Mouse (Mus musculus): ENCODE data around the gene Gatd1. TPM values are rescaled to one million over a fixed set of nuclear protein-coding genes. Genes with fewer than 3 reads are reported as not detected.
A peak's percentile ranks its signal among the peaks of the same experiment; 100 is the strongest.
"Not testable (repeated sequence)": the region's sequence is repeated elsewhere in the genome, so short reads cannot be mapped to it uniquely, and the experiment has no call there.

Gatd1 gene
- polyA plus RNA-seq, 1 experiment from 2014 or later: 13.5 TPM

GRCm38 (mm10) chr7:141407670-141408069, 6.3 kb downstream of the Gatd1 start:
- not testable (repeated sequence) for H3K4me3 ChIP-seq (ENCODE audit: low read depth, low read length); H3K4me1 ChIP-seq (ENCODE audit: control insufficient read depth, low read depth, low read length); H3K27me3 ChIP-seq (ENCODE audit: control insufficient read depth, insufficient read depth, low read depth, low read length); H3K9ac ChIP-seq (ENCODE audit: low read depth, low read length); H3K9me3 ChIP-seq (replicated peaks; ENCODE audit: control insufficient read depth, low read length); H3K27ac ChIP-seq (ENCODE audit: low read length); ATAC-seq (ENCODE audit: low read depth); H3K4me2 ChIP-seq (ENCODE audit: low read depth, low read length)
- WGBS (ENCODE audit: insufficient replicate concordance): 90% methylated on average over 7 of the region's 7 CpGs
- peaks cover 17% of the 10 kb centered on the region for H3K36me3 ChIP-seq (ENCODE audit: control insufficient read depth, insufficient read depth)

GRCm38 (mm10) chr7:141405466-141405865, 8.5 kb downstream of the Gatd1 start:
- Histone ChIP-seq H3K9ac (ENCODE audit: low read depth, low read length) (0 out of 2 replicates have a peak overlapping the region, but pooled peaks have one; percentile 22), H3K27ac (ENCODE audit: low read length) (no peak overlapping the region), H3K4me3 (ENCODE audit: low read depth, low read length) (no peak overlapping the region), H3K4me2 (ENCODE audit: low read depth, low read length) (no peak overlapping the region), H3K27me3 (ENCODE audit: control insufficient read depth, insufficient read depth, low read depth, low read length) (no peaks in the 10 kb centered on the region), H3K36me3 (ENCODE audit: control insufficient read depth, insufficient read depth) (peaks cover 39% of the 10 kb centered on the region), H3K9me3 (replicated peaks; ENCODE audit: control insufficient read depth, low read length) (no peaks in the 10 kb centered on the region), H3K4me1 (ENCODE audit: control insufficient read depth, low read depth, low read length) (peaks cover 4% of the 10 kb centered on the region)
- 69% methylated on average over 4 of the region's 4 CpGs for WGBS (ENCODE audit: insufficient replicate concordance)
- ATAC-seq (ENCODE audit: low read depth): no peak

- 43% methylated on average over 5 of the region's 5 CpGs for WGBS (ENCODE audit: insufficient replicate concordance)
- Histone ChIP-seq H3K4me2 (ENCODE audit: low read depth, low read length) (no peak overlapping the region), H3K9me3 (replicated peaks; ENCODE audit: control insufficient read depth, low read length) (no peaks in the 10 kb centered on the region), H3K4me1 (ENCODE audit: control insufficient read depth, low read depth, low read length) (no peaks in the 10 kb centered on the region), H3K36me3 (ENCODE audit: control insufficient read depth, insufficient read depth) (peaks cover 54% of the 10 kb centered on the region), H3K27me3 (ENCODE audit: control insufficient read depth, insufficient read depth, low read depth, low read length) (no peaks in the 10 kb centered on the region), H3K27ac (ENCODE audit: low read length) (no peak overlapping the region), H3K4me3 (ENCODE audit: low read depth, low read length) (no peak overlapping the region), H3K9ac (ENCODE audit: low read depth, low read length) (no peak overlapping the region)
- peak; percentile 54 for ATAC-seq (ENCODE audit: low read depth)
Measured at GRCm38 (mm10) chr7:141403305-141403704, 10.6 kb downstream of the Gatd1 start.

GRCm38 (mm10) chr7:141395348-141395747, 18.6 kb downstream of the Gatd1 start:
- Histone ChIP-seq H3K27me3 (ENCODE audit: control insufficient read depth, insufficient read depth, low read depth, low read length) (no peaks in the 10 kb centered on the region), H3K4me1 (ENCODE audit: control insufficient read depth, low read depth, low read length) (peaks cover 40% of the 10 kb centered on the region), H3K4me2 (ENCODE audit: low read depth, low read length) (no peak overlapping the region), H3K27ac (ENCODE audit: low read length) (peak overlapping the region; percentile 1; the same call in 1 of the 2 replicates), H3K9me3 (replicated peaks; ENCODE audit: control insufficient read depth, low read length) (no peaks in the 10 kb centered on the region), H3K36me3 (ENCODE audit: control insufficient read depth, insufficient read depth) (peaks cover 40% of the 10 kb centered on the region), H3K4me3 (ENCODE audit: low read depth, low read length) (no peak overlapping the region), H3K9ac (ENCODE audit: low read depth, low read length) (no peak overlapping the region)
- ATAC-seq (ENCODE audit: low read depth): no peak
- WGBS (ENCODE audit: insufficient replicate concordance): 41% methylated on average over 1 of the region's 1 CpGs

GRCm38 (mm10) chr7:141394771-141395170, 19.2 kb downstream of the Gatd1 start:
- Histone ChIP-seq H3K4me3 (ENCODE audit: low read depth, low read length) (no peak overlapping the region), H3K27me3 (ENCODE audit: control insufficient read depth, insufficient read depth, low read depth, low read length) (no peaks in the 10 kb centered on the region), H3K4me2 (ENCODE audit: low read depth, low read length) (peak overlapping the region; percentile 80), H3K27ac (ENCODE audit: low read length) (peak overlapping the region; percentile 98), H3K9me3 (replicated peaks; ENCODE audit: control insufficient read depth, low read length) (no peaks in the 10 kb centered on the region), H3K4me1 (ENCODE audit: control insufficient read depth, low read depth, low read length) (peaks cover 46% of the 10 kb centered on the region), H3K36me3 (ENCODE audit: control insufficient read depth, insufficient read depth) (peaks cover 34% of the 10 kb centered on the region), H3K9ac (ENCODE audit: low read depth, low read length) (no peak overlapping the region)
- 12% methylated on average over 6 of the region's 6 CpGs for WGBS (ENCODE audit: insufficient replicate concordance)
- no peak for ATAC-seq (ENCODE audit: low read depth)

- WGBS (ENCODE audit: insufficient replicate concordance): 15% methylated on average over 7 of the region's 7 CpGs
- peak; percentile 54 for ATAC-seq (ENCODE audit: low read depth)
- Histone ChIP-seq H3K4me2 (ENCODE audit: low read depth, low read length) (peak overlapping the region; percentile 80), H3K4me1 (ENCODE audit: control insufficient read depth, low read depth, low read length) (peaks cover 52% of the 10 kb centered on the region), H3K36me3 (ENCODE audit: control insufficient read depth, insufficient read depth) (peaks cover 28% of the 10 kb centered on the region), H3K4me3 (ENCODE audit: low read depth, low read length) (peak overlapping the region; percentile 77), H3K27me3 (ENCODE audit: control insufficient read depth, insufficient read depth, low read depth, low read length) (no peaks in the 10 kb centered on the region), H3K9ac (ENCODE audit: low read depth, low read length) (peak overlapping the region; percentile 41), H3K27ac (ENCODE audit: low read length) (peak overlapping the region; percentile 98), H3K9me3 (replicated peaks; ENCODE audit: control insufficient read depth, low read length) (no peaks in the 10 kb centered on the region)
Measured at GRCm38 (mm10) chr7:141394158-141394557, 19.8 kb downstream of the Gatd1 start.

- Histone ChIP-seq H3K27ac (ENCODE audit: low read length) (peak overlapping the region; percentile 98), H3K4me2 (ENCODE audit: low read depth, low read length) (peak overlapping the region; percentile 80), H3K36me3 (ENCODE audit: control insufficient read depth, insufficient read depth) (peaks cover 13% of the 10 kb centered on the region), H3K4me3 (ENCODE audit: low read depth, low read length) (peak overlapping the region; percentile 77), H3K27me3 (ENCODE audit: control insufficient read depth, insufficient read depth, low read depth, low read length) (no peaks in the 10 kb centered on the region), H3K9ac (ENCODE audit: low read depth, low read length) (peak overlapping the region; percentile 82), H3K9me3 (replicated peaks; ENCODE audit: control insufficient read depth, low read length) (no peaks in the 10 kb centered on the region), H3K4me1 (ENCODE audit: control insufficient read depth, low read depth, low read length) (peaks cover 67% of the 10 kb centered on the region)
- ATAC-seq (ENCODE audit: low read depth): peak; percentile 56
- 10% methylated on average over 9 of the region's 9 CpGs for WGBS (ENCODE audit: insufficient replicate concordance)
Measured at GRCm38 (mm10) chr7:141392552-141393222, 21.2 kb downstream of the Gatd1 start.

- peaks cover 75% of the 10 kb centered on the region for H3K4me1 ChIP-seq (ENCODE audit: control insufficient read depth, low read depth, low read length)
- under 1% methylated on average over 57 of the region's 57 CpGs for WGBS (ENCODE audit: insufficient replicate concordance)
Measured at GRCm38 (mm10) chr7:141391625-141392551, 22.0 kb downstream of the Gatd1 start, which contains the start of gene Taldo1. Gene Taldo1, plus strand, starts transcription at chr7:141392199.

More at GRCm38 (mm10) chr7:141391625-141392551, 22.0 kb downstream of the Gatd1 start, which contains the start of gene Taldo1:
- peak within 1 kb of the TSS; percentile 82 for H3K9ac ChIP-seq (ENCODE audit: low read depth, low read length)
- peak within 1 kb of the TSS; percentile 94 for H3K4me2 ChIP-seq (ENCODE audit: low read depth, low read length)
- peak within 1 kb of the TSS; percentile 98 for H3K27ac ChIP-seq (ENCODE audit: low read length)
- peaks cover 12% of the 10 kb centered on the region for H3K36me3 ChIP-seq (ENCODE audit: control insufficient read depth, insufficient read depth)
- ATAC-seq (ENCODE audit: low read depth): peak; percentile 79
- H3K9me3 ChIP-seq (replicated peaks; ENCODE audit: control insufficient read depth, low read length): no peaks in the 10 kb centered on the region
- peak within 1 kb of the TSS; percentile 77 for H3K4me3 ChIP-seq (ENCODE audit: low read depth, low read length)
- no peaks in the 10 kb centered on the region for H3K27me3 ChIP-seq (ENCODE audit: control insufficient read depth, insufficient read depth, low read depth, low read length)
